Mouse (Mus musculus) spleen, adult 2 months (tissue): ENCODE measurements around the gene Mbd6.
"Not testable (repeated sequence)": the region's sequence is repeated elsewhere in the genome, so short reads cannot be mapped to it uniquely, and the experiment has no call there.

ENCODE experiments used
- CTCF ChIP-seq: fragments of 200-500 bp; IDR thresholded peaks from 2 replicates; pipeline ENCODE4 v1.5.1; 2011; ENCODE audit warnings: mild to moderate bottlenecking, inconsistent platforms; ENCODE audit not compliant: insufficient read depth, insufficient read length, insufficient replicate concordance; ENCODE audit errors: extremely low read depth
- POLR2A ChIP-seq: fragments of 200-500 bp; IDR thresholded peaks from 2 replicates; pipeline ENCODE4 v1.6.1; 2011; ENCODE audit warnings: low read depth, low read length, inconsistent platforms

- TF ChIP-seq POLR2A, CTCF: not testable (repeated sequence)
Measured at GRCm38 (mm10) chr10:127313516-127313915, 24.7 kb upstream of the Mbd6 start.
